Mouse (Mus musculus) inflammation-experienced regulatory T-cells, adult 16 weeks (primary cell): ENCODE results near the gene Trpv3. TPM values are rescaled to one million over a fixed set of nuclear protein-coding genes. Genes with fewer than 3 reads are reported as not detected.

ENCODE experiments used
- polyA plus RNA-seq: library from polyadenylated mRNA; unstranded; fragments of 100-300 nt; shearing (Covaris generic); gene quantifications from one replicate; pipeline ENCODE4 v1.2.1, GENCODE M21; 2017

Gene Trpv3
- not detected for polyA plus RNA-seq

DNA sequence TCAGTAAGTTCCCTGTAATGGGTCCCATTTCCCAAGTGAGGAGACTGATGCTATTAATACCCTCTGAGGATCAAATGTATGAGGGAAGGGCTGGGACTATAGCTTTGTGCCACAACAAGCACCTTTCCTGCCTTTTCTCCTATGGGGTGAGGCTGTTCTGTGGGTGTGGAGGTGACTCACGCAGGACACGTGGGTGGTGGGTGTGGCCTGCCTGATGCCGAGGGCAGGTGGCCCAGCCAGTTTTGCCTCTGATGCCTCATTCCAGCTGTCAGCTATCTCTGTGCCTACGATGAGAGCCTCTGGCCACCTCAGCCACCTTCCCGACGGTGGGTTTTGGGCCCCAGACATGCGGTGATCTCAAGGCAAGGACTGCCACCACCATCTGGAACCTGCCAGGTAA, at the start of gene Trpv3:
Gene Trpv3, plus strand, starts transcription at position 122 of the 400 bp plus-strand sequence.

DNA sequence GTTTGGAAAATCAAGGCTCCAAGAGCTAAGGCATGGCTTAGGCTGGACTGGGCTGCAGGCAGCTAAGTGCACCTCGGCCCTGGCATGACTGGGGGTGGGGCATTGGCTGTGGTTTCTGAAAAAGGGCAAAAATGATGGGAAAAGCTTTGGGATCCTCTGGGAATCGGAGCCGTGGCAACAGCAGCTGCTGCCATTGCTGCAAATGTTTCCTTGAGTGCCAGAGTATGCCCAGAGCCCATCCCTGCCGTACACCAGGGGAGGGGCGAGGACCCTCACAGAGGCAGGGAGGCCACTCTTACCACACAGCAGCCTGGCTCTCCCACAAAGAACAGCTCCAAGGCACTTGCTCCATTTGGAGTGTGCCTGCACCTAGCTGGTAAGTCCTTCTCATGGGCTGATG, 33.2 kb upstream of the Trpv3 start, which contains the start of gene Trpv1:
Gene Trpv1, plus strand, starts transcription at position 301 of the 400 bp plus-strand sequence.

GRCm38 (mm10) chr11:73329442-73329841, 62.3 kb downstream of the Trpv3 start, which contains the start of the genes Aspa, Gm49340 and Spata22:
TSS of gene Aspa (minus strand) at chr11:73329596.
TSS of gene Gm49340 (plus strand) at chr11:73329741.
TSS of gene Spata22 (plus strand) at chr11:73329741.

Other genes with a start within 250 kb of the Trpv3 start
- 15.4 TPM for gene Camkk1, start 248.4 kb upstream of the Trpv3 start, polyA plus RNA-seq
- gene Ncbp3, start 219.6 kb upstream of the Trpv3 start, polyA plus RNA-seq, result 17.2 TPM
- 95.2 TPM for gene Itgae, start 176.8 kb upstream of the Trpv3 start, polyA plus RNA-seq
- gene Haspin, start 129.1 kb upstream of the Trpv3 start, polyA plus RNA-seq, result 6.5 TPM
- gene P2rx5, start 107.0 kb upstream of the Trpv3 start, polyA plus RNA-seq, result 0.16 TPM
- gene Emc6, start 90.4 kb upstream of the Trpv3 start, polyA plus RNA-seq, result 55.7 TPM
- 35.5 TPM for gene Tax1bp3, start 90.3 kb upstream of the Trpv3 start, polyA plus RNA-seq
- gene Ctns, start 68.3 kb upstream of the Trpv3 start, polyA plus RNA-seq, result 16.1 TPM
- gene Shpk, start 67.9 kb upstream of the Trpv3 start, polyA plus RNA-seq, result 10.6 TPM
- not detected for gene Trpv1, start 33.1 kb upstream of the Trpv3 start, polyA plus RNA-seq
- gene Aspa, start 62.2 kb downstream of the Trpv3 start, polyA plus RNA-seq, result not detected
- gene Gm49340, start 62.4 kb downstream of the Trpv3 start, polyA plus RNA-seq, result not detected
- not detected for gene Spata22, start 62.4 kb downstream of the Trpv3 start, polyA plus RNA-seq
- not detected for gene Olfr20, start 83.4 kb downstream of the Trpv3 start, polyA plus RNA-seq
- not detected for gene Olfr376, start 103.9 kb downstream of the Trpv3 start, polyA plus RNA-seq
- gene Olfr1, start 132.2 kb downstream of the Trpv3 start, polyA plus RNA-seq, result not detected
- gene Olfr378, start 161.1 kb downstream of the Trpv3 start, polyA plus RNA-seq, result not detected
- not detected for gene Olfr380, start 190.1 kb downstream of the Trpv3 start, polyA plus RNA-seq
- not detected for gene Olfr381, start 224.2 kb downstream of the Trpv3 start, polyA plus RNA-seq
- not detected for gene Olfr382, start 249.8 kb downstream of the Trpv3 start, polyA plus RNA-seq